Mouse (Mus musculus): ENCODE results near the gene Tead1.

Gene Tead1

DNA sequence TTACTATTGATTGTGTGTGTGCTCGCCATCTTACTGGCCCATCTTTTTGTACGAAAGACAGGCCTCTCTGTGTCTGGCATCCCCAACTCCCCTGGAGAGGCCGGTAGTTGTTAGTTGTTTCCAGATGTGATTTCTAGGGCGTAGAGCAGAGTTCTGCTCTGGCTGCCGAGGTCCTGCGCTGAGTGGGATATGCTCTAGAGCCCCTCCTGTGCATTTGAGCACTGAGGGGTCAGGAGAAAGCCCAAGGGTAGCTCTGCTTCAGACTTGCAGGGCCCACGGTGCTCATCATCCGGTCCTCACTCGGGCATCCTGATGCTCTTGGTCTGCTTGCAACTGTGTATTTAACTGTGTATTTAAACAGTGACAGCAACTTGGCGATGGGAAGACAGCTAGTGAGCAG, 7.5 kb downstream of the Tead1 start:
- DNase-seq, result no peak

GRCm38 (mm10) chr7:112688425-112689001, 9.4 kb downstream of the Tead1 start:
- no peak for DNase-seq

DNA sequence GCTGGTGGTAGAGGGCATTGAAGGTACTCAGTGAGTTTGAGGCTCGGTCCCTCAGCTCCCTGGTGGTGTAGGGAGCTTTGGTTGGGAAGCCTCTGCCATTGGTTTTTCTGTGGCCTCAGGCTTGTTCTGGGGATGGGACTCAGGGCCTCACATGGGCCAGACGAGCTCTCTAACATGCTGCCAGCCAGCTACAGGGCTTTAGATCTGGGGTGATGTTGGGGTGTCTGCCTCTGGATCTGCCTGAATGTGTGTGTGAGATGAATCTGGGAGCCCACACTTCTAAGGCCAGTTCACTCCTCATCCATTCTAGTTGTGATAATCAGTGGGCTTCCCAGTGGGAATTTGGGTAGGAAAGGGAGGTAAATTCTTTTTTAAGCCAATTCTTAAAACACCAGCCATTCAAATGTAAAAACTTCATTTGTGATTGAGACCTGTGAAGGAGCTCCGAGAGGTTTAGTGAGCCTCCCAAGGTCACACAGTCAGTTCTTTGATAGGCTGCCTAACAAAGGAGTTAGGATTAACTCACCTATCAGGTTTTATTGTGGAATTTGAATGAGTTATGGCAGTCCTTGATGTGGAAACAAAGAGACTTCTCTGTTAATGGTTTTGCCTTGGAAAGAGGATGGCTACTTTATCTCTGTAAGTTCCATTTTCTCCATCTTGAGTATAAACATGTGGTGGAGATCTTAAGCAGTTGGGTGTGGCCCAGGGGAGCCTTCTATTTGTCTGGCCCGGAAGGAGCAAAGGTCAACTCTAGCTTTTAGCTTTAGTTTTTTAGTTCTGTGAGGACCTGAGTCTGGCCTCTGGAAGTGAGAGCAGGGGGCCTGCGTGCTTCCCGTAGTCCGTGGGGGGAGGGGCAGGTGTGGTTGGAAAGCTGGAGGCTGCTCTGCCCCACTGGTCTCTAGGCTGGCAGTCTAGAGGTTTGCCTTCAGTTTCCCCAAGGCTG, 12.0 kb downstream of the Tead1 start:
- no peak for DNase-seq

GRCm38 (mm10) chr7:112693566-112693965, 14.4 kb downstream of the Tead1 start:
- no peak for DNase-seq

DNA sequence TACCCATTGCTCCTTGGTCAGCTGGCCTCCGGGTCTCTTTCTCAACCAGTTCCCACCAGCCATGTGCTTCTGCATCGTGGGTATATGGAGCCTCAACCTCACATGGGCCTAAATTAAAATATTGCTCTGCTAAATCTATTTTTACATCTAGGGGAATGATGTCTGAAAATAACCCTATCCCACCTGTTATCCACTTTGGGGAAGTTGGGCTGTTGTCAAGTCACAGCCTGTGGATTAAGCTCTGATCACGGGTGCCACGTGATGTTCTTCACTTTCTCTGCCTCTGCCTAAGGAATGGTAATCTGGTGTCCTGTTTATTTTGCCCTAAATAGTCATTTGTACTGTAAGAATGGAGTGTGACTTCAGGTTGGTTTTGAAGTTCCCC, 17.7 kb downstream of the Tead1 start:
- DNase-seq, result no peak

- DNase-seq, result no peak
These were observed 18.2 kb downstream of the Tead1 start for GRCm38 (mm10) chr7:112697162-112697841.

DNA sequence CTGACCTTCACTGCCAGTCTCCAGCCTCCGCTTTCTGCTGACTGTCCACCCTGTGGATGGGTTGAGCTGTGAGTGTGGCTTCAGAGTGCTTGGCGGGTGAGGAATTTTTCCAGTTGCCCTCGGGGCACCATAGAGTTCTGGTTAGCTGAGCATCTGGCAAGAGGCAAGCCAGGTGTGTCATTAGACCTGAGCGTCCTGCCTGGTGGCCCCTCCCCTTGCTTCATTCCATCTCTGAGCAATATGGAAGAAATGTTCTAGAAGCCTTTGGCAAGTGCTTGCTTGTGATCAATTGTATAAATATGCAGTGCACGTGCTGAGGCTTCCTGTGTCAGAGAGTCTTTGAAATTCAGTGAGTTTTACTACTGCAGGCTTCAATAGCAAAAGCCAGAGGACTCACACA, 21.0 kb downstream of the Tead1 start:
- DNase-seq, result no peak

GRCm38 (mm10) chr7:112703341-112703740, 24.2 kb downstream of the Tead1 start:
- DNase-seq, result no peak

GRCm38 (mm10) chr7:112705870-112706269, 26.8 kb downstream of the Tead1 start:
- no peak for DNase-seq

GRCm38 (mm10) chr7:112706756-112707155, 27.6 kb downstream of the Tead1 start:
- no peak for DNase-seq

DNA sequence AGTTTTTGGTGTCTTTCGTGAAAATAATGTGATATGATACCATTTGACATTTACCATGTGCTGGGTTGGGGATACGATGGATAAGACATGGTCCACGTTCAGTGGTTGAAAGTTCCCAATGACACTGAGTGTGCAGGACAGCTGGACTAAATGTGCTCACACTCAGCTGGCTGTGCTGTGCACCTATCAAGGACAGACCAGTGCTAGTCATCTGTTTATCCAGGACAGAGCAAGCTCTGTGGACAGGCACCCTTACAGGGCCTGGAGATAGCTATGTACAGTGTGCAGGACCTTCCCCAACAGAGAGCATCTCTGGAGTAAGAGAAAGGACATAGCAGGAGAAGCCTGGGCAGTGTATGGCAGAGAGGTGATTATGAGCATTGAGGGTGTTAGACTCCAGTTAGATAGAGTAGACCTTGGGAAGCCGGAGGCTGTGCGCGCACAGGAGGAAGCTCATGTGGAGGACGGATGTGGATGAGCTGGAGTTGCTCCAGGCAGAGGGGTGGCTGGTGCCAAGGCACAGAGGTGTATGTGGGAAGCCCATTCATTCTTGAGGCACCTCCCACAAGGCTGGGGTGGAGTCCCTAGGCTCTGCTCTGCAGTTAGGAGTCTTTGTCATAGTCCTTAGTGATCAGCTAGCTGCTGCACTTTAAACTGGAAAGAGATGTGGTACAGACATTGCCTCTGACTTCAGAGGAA, 31.4 kb downstream of the Tead1 start:
- no peak for DNase-seq

- no peak for DNase-seq
These were observed 32.9 kb downstream of the Tead1 start for GRCm38 (mm10) chr7:112711977-112712376.

DNA sequence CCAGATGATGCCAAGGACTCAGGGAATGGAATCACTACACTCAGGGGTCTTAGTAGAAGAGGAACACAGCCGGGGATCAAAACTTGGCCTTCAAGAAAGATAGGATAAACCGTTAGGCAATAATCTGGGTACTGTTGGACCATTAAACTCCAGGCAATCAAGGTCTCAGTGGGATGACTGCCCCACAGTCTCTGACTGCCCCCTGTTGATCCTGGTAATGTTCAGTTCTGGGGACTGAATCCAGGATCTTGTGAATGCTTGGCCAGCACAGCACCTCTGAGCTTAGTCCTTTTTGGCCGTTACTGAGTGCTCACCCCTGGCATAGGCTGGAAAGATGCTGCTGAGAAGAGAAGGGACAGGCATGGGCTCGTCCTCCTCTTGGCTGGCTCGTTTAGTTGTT, 34.4 kb downstream of the Tead1 start:
- DNase-seq, result no peak

- DNase-seq, result no peak
These were observed 35.7 kb downstream of the Tead1 start for GRCm38 (mm10) chr7:112714783-112715182.

- peak; percentile 18 to 43 for DNase-seq
These were observed 37.6 kb downstream of the Tead1 start for GRCm38 (mm10) chr7:112716701-112717100.

DNA sequence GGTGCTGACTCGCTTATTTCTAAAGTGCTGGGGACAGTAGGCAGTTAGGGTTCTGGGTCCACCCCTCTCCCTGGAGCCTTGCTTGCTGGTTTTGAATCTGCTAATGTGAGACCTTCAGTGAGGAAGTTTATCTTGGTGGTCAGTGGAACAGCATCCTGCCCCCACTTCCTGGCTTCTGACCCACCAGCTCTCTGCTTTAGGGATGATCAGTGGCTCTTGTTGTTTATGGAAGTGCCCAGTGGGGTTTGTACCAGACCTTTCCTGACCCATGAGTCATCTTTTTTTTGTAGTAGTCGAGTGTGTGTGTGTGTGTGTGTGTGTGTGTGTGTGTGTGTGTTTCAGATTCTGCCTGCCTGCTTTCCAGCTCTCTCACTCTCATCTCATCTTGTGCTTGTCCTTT, 38.6 kb downstream of the Tead1 start:
- DNase-seq, result no peak

DNA sequence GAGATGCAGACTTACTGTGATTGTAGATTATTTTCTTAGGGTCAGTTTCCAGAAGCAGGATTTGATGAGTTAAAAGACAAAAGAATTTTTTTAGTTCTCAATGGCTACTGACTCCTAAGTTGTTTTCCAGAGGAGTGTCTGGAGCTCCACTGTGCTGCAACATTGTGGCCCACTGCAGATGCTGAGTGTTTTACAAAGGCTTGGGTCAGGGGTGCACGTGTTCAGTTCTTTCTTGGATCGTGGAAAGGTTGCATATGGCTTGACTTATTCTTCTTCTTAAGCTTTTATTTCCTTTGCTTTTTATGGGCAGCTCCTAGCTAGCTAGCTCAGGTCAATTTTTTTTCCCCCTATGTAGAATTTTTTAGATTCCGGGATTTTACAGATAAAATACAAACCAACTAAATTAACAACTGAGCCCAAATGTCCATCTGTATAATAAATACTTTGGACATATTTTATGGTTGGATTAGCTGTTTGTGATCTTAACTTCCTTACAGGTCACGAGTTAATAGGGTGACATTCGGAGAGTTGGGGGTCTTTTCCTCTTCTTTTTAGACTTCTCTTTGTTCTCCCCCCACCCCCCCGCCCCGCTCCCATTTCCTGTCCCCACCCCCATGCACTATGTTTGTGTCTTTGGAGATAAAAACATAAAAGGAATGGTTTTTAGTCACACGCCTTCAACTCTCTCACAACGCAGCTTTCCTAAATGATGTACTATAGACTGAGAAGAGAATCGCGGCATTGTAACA, 40.5 kb downstream of the Tead1 start:
- no peak for DNase-seq

DNA sequence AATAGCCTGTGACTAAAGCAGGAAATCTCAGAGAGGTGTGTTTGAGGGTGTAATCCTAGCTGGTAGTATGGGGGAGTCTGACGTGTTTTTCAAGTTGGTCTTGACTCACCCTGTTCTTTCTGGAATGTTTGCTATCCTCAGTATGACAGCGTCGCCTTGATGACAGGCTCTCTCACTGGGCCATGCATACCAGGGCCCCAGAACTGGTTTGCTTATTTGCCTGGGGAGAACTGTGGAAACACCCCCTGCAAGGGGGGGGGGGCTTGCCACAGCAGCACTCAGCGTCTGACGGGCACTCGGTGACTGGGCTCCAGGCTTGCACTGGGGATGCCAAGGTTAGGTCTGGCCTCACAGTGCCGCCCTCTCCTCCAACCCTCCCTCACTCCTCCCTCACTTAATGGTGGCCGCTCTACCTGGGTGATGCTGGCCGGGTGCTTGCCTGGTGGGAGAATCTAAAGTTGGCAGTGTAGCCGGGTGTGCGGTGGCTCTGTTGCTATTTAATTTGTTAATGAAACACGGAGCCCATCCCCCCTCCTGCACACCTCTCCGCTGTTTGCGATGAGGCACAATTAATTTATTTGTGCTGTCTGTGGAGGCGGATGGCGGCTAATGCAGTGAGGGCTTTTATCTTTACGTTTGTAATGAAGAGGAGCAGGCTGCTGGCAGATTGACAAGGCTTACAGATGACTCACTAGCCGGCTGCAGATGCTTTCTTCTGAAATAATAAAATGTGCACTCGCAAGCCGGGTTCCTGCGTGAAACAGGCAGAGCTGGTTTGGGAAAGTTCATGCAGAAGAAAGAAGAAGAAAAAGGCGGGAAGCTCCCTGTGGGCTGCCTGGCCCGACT, 41.2 kb downstream of the Tead1 start:
- peak; percentile 43 to 55 for DNase-seq

GRCm38 (mm10) chr7:112720989-112721337, 41.8 kb downstream of the Tead1 start:
- no peak for DNase-seq

DNA sequence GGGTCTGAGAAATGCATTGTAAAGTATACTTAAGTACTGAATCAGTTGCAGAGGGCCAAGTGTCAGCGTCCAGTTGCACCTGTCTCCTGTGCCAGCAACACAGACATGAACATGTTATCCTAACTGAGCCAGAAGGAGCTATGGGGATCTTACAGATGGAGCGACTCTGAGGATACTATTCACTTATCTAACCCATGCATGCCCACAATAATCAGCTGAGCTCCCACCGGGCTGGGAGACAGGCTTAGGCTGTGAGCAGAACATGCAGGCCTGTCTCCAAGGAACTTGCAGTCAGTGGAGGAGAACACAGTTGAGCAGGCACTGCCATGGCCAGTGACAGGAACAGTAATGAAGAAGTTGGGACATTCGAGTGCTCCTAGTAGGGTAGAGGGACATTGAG, 42.7 kb downstream of the Tead1 start:
- no peak for DNase-seq

GRCm38 (mm10) chr7:112728399-112728798, 49.3 kb downstream of the Tead1 start:
- no peak for DNase-seq

DNA sequence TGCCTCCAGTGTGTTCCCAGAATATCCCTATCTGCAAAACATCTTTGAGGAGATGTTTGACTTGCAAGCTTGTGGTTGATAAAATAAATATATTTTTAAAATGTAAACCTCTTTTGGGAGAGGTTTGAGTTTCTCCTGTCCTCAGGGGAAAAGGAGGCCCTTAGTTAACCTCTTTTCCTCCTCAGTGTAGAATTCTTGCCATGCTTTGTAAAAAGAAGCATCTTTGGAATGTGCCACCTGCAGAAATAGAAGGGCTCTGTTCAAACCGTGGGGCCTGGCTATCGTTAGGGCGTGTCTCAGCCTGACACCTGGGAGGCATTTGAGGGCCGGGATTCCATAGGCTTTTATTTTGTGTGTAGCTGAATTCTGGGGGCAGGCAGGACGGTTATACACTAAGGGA, 51.1 kb downstream of the Tead1 start:
- no peak for DNase-seq

Data from cerebellum, postnatal 36 days (tissue).